Mouse (Mus musculus) granulocyte monocyte progenitor cell, adult 5-6 weeks (primary cell): Measurements from ENCODE around the gene Plin3. TPM values are rescaled to one million over a fixed set of nuclear protein-coding genes. Genes with fewer than 3 reads are reported as not detected.

Source experiments
- ATAC-seq: replicated peaks from 2 replicates; pipeline ENCODE4 v1.8.0; 2016; ENCODE audit warnings: mild to moderate bottlenecking, moderate TSS enrichment, inconsistent platforms; ENCODE audit not compliant: poor library complexity, severe bottlenecking
- total RNA-seq, 2 experiments: library from RNA; stranded (forward) in 1 of 2; stranded (reverse) in 1 of 2; fragments of 200-712, 200-1000 nt in 1 of 2; fragments of >200 nt in 1 of 2; fragmentation: Nextera tagmentation in 1 of 2; gene quantifications; 2 replicates each; pipeline ENCODE4 v1.2.3; 2014 to 2017

Plin3 gene
- total RNA-seq, 2 experiments from 2014 or later = 17.0 to 29.2 TPM

DNA sequence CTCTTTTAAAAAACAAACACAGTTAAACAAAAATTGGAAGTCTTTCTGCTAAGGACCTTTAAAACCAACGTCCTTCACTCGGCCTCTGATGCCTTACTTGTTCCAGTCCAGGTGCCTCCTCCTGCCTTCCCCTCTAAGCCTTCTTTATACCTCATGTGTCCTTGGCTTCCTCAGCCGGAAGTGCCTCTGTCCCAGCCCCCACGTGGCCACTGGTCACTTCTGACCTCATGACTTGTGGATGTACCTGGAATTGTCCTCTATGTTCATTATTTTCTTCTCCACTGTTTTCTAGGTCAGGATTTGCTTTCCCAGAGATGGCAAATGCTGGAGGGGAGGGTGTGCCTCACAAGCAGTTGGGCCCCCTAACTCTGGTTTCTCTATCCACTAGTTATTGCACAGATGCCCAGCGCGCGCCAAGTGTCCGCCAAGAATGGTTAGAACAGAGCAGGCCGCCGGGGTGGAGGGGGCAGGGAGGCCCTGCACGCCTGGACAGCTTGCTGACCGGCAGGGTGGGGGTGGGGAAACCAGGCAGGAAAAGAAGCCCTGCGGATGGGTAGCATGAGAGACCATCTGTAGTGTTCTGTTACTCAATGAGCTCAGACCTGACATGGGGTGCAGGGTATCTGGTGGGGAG is 9.8 kb upstream of the Plin3 start:
- ATAC-seq = peak; percentile 16

DNA sequence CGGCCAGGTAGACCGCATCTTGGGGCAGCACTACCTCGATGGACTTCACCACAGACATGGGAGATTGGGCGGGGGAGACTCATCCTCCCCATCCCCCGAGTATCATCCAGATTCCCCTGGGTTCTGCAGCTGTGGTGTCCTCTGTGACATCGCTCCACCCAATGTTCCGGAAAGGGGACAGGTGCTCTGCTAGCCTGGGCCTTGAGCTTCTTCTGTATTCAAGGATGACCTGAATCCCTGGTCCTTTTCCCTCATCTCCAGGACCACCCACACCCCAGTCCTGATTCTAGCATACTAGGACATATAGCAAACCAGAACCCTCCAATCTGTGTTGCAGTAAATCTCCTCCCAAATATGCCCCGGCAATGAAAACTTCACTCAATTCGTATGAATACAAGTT is 7.5 kb upstream of the Plin3 start, which contains the start of gene Arrdc5:
Gene Arrdc5, minus strand, starts transcription at position 101 of the 400 bp plus-strand sequence.
- no peak for ATAC-seq

- ATAC-seq = no peak
Measured at GRCm38 (mm10) chr17:56298238-56298637, 5.6 kb upstream of the Plin3 start.

- ATAC-seq = no peak
Measured at GRCm38 (mm10) chr17:56296201-56296600, 3.5 kb upstream of the Plin3 start.

GRCm38 (mm10) chr17:56294241-56294640 is 1.6 kb upstream of the Plin3 start:
- ATAC-seq = no peak

DNA sequence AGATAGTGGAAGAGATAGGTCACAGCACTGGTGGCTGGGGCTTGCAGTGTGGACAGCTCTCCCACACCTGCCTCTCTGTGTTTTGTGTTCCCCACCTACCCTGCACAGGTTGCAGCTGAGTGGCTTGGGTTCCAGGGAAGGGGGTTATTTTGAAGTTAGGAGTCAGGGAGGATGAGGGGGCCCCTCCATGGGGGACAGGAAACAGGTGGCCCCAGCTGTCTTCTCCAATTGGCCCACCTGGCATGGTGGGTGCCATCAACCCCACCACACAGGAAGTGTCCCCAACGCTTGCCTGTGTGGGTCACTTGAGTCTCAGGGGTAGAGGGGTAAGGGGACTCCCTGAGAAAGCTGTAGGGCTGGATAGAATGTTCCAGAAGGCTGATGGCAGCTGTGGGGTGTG is 618 bp upstream of the Plin3 start:
- no peak for ATAC-seq

DNA sequence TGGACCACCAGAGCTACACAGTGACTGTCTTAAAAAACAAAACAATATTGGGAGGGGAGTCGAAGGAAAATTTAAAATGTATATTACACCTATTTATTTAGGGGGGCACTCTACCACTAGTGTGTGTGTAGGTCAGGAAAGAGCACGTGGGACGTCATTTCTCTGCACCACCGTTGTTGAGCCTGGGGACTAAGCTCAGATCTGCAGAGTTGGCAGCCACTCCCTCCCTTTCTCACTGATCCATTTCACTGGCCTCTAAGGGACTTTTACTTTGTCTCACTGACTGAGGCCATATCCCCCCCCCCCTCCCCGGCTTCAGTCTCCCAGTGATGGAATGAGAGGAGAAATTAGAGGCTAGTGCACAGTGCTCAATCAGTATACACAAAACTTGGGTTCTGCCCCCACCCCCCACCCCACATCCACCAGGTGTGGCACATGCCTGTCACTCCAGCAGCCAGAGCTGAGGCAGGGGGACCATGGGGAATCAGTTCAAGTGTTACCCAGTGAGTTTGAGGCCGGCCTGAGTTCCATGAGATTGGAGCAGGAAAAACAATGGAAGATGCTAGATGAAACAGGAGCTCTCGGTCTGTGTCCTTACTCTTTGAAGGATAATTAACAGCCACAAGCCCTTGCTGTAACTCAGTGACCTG is 722 bp downstream of the Plin3 start:
- ATAC-seq = no peak

DNA sequence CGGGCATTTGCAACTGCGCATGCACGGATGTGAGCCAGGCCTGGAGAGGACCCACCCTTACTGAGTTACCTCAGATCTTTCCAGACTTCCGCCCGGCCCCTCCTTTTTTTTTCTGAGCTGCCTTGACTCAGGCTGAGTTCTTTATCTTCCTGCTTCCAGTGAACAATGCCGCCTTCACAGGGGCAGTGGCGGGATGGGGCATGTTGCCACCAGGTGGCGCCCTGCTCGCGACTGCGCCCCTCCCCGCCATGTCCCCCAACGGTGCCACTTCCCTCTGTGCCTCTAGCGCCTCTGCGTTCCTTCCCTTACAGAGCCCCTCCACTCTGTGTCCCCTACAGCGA is 1.5 kb downstream of the Plin3 start:
- peak; percentile 79 for ATAC-seq

DNA sequence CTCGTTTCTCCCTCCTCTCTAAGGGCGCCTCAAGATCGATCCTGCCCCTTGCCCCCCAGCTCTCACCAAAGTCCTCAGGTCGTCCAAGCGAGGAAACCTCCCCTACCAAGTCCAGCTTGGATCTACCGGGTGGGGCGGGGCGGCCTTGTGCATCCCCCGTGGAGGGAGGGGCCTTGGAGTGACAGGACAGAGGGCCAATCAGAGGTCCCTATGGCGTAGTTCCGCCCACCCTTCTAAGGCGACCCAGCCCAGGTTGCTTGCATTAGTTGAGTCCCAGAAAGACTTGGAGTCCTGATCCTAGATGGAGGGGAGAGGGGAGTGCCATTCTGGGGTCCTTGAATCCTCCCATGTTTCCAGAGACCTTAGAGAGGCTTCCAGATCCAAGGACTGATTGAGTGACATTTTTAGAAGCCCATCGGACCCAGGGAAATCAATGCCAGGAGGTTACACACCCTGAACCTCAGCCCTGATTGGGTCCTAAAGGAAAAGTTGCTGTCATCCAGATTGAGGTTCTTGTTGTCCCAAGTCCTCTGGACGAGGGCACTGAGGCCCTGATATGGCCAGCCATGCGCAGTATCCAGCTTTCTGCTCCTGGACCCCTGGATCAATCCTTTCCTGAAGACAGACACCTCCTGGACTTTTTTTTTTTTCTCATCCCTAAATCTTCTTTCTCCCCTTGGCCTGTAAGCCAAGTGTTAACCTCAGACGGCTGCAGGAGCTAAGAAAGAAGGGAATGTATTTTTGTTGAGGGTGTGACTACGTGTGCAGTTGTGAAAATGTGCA is 2.1 kb downstream of the Plin3 start:
- ATAC-seq = peak; percentile 67

DNA sequence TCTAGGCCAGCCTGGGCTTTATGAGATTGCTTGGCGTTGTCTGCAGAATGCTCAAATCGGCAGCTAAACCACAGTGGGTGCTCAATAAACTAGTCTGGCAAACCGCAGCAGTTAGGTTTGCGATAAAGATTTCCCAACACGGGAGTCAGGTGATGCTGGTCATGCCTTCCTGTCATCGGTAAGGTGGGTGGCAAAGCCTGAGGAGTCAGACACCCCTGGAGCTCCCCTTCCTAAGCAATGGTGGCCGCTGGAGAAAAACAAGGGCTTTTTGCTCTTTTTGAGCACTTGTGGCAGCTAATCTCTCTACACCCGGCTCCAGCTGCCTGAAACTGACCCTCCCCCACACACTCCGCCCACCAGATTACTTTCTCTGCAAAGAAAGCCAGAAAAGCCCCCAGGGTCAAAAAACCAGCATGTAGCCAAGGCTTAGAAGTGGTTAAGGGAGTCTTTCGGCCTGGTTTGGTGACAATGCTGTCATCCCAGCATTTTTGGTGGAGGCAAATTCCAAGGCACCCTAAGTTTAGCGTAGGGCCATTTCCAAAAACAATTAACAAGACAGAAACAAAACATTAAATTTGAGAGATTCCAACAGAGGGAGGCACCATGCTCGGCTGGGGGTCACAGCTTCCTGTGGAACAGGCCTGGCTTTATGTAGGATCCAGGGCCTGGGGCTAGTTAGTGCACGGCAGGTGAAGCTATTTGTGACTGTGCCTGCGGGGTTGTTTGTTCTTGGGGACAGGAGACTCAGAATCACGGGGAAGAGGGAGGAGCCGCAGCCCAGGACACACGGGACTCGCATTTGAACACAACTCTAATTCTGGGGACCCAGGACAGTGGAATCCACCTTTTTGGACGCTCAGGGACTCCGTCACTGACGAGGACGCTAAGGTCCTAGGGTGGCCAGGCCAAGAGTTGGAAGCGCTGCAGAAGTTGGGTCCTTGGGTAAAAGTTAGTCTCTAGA is 3.0 kb downstream of the Plin3 start:
- peak; percentile 37 for ATAC-seq

DNA sequence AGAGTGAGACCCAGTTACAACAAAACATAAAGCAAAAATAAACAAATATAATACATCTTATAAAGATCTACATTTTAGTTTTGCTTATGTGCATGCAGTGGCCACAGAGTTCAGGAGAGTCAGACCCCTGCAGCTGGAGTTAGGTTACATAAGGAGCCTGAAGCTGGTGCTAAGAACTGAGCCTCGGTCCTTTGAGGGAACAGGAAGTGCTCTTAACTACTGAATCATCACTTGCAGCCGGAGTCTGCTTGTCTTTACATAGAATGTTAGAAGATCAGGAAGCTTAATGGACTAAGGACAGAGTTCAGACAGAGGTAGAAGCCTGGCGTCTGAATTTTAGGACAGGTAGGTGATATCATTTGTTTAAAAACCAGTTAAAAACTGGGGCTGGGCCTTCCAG is 3.8 kb downstream of the Plin3 start:
- no peak for ATAC-seq

DNA sequence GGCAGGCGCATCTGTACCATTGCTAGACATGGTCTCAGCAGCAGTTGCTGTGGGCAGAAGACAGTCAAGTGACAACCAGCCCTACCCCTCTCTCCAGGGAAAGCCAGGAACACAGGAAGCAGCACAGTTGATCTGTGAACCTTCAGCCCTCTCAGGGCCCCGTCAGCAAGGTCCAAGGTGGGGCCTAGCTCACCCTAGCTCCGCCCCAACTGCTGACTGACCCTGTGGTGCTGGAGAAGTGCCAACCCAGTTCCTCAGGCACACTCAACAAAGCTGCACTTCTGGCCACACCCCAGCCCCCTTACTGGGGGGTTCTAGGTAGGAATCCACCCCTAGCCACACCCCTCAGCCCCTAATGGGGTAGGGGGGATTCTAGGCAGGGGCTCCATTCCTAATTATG is 4.8 kb downstream of the Plin3 start:
- ATAC-seq = no peak

DNA sequence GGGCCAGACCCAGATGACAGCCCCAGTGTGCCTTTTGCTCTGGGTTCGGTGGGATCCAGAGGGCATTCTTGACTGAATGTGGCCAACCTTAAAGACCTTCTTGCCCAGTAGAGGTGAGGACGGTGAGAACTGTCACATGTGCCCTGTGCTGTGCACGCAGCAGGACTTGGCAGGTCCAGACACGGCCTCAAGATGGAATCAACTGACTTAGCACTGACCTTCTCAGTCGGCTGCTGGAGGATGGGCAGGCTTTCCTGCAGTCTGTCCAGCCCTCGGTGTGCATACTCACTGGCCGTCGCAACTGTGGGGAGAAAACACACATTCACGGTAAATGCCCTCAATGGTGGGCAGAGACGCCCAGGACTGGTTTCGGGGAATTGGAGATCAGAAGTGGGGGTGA is 6.7 kb downstream of the Plin3 start:
- no peak for ATAC-seq

- ATAC-seq = peak; percentile 55
Measured at GRCm38 (mm10) chr17:56283316-56283715, 9.4 kb downstream of the Plin3 start.

DNA sequence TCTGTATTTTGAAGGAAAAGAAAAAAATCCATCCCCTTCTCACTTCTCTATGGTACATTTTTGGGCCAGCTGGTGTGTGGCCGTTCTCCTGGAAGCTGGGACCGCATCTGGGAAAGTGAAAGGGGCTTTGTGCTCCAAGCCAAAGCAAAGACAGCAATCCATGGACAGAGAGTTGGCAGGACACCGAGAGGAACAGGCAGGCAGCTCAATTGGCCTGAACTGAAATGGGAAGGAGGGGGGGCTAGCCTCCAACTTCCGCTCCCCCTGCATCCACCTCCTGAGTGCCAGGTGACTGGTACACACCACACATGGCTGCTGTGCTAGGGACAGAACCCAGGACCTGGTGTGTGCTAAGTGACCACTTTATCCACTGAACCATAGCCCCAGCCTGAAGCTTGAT is 9.9 kb downstream of the Plin3 start:
- no peak for ATAC-seq

GRCm38 (mm10) chr17:56281193-56281592 is 11.5 kb downstream of the Plin3 start:
- ATAC-seq = peak; percentile 25; the same call in 1 of the 2 replicates

GRCm38 (mm10) chr17:56279481-56280155 is 13.1 kb downstream of the Plin3 start:
- no peak for ATAC-seq

DNA sequence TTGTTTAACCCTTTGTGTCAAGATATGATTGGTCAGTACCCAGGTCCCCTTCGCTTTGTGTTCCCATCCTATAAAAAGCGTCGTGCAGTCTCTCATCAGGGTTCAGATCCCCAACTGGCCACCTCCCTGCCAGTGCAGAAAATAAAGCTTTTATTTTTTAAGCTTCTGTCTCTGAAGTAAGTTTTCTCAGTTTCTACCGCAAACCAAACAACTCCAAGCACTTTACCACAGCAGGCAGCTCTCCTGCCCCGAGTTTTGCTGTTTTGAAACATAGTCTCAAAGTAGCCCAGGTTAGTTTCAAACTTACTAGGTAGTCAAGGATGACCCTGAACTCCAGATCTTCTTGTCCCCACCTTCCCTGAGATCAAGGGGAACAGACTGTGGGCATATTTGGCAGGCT is 14.3 kb downstream of the Plin3 start:
- ATAC-seq = no peak

DNA sequence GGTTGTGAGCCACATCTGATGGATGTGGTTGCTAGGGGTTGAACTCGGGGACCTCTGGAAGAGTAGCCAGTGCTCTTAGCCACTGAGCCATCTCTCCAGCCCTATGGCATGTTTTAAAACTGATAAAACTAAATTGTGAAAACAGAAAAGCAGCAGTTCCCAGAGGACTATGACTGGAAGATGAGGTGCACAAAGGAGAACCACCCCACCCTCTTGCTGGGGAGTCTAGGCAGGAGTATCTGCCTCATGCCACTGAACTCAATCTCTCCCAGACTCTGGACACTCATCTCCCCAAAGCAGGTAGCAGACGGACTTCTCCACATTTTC is 15.1 kb downstream of the Plin3 start:
- no peak for ATAC-seq
